Mouse (Mus musculus) hindbrain, embryonic 10.5 days (tissue): Measurements from ENCODE around the gene Nalcn. TPM values are rescaled to one million over a fixed set of nuclear protein-coding genes. Genes with fewer than 3 reads are reported as not detected.

ENCODE experiments used
- DNase-seq: peaks from one replicate; pipeline ENCODE4 v3.0.0-alpha.2; 2017; ENCODE audit warnings: low spot score
- H3K27ac ChIP-seq: fragments of 300-500 bp; sonication (generic); 2 replicates; pipeline ENCODE4 v1.5.1; 2016; ENCODE audit warnings: mild to moderate bottlenecking, moderate library complexity
- H3K27me3 ChIP-seq: fragments of 300-500 bp; sonication (generic); 2 replicates; pipeline ENCODE4 v1.6.1; 2016; ENCODE audit warnings: mild to moderate bottlenecking; ENCODE audit not compliant: poor library complexity, insufficient read depth, severe bottlenecking
- H3K36me3 ChIP-seq: fragments of 300-500 bp; sonication (generic); 2 replicates; pipeline ENCODE4 v1.6.1; 2016; ENCODE audit warnings: mild to moderate bottlenecking, moderate library complexity
- H3K4me1 ChIP-seq: fragments of 300-500 bp; sonication (generic); replicated peaks from 2 replicates; pipeline ENCODE4 v1.6.1; 2016; ENCODE audit warnings: mild to moderate bottlenecking
- H3K4me3 ChIP-seq: fragments of 300-500 bp; sonication (generic); 2 replicates; pipeline ENCODE4 v1.5.1; 2016; ENCODE audit warnings: mild to moderate bottlenecking, moderate library complexity
- H3K9me3 ChIP-seq: fragments of 300-500 bp; sonication (generic); 2 replicates; pipeline ENCODE4 v1.6.1; 2016; ENCODE audit warnings: mild to moderate bottlenecking, moderate library complexity
- WGBS: fragments of 180-500 bp; shearing (Covaris S2); methylation state at CpG from one replicate; pipeline ENCODE4 v1.1.7; 2016; 5-methylcytosine and 5-hydroxymethylcytosine counted together
- polyA plus RNA-seq: library from polyadenylated mRNA; unstranded; fragments of >200 nt; fragmentation: Nextera tagmentation; extraction: Ambion mirVana; gene quantifications from 2 replicates; pipeline ENCODE4 v1.2.1, GENCODE M21; 2016

Gene Nalcn
- polyA plus RNA-seq, 1 experiment from 2014 or later, result 1.4 TPM

DNA sequence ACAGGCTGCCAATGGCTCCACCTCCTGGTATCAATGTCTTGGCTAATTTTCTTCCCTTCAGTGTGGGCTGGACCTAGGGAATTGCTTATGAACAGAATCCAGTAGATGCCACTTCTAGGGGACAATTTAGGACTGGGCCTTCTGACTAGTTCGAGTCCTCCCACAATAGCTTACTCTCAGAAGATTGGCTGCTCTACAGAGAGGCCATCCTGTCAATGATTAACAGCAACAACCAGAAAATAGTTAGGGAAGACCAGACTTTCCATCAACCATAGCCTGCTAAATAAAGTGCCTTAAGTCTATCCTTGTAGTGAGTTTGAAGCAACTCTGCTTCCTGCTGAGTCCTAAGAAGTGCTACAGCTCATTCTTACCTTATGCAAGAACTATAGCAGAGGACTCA lies 386.2 kb downstream of the Nalcn start:
- Histone ChIP-seq H3K27me3 (no peaks in the 10 kb centered on the region), H3K4me1 (no peaks in the 10 kb centered on the region), H3K36me3 (no peaks in the 10 kb centered on the region), H3K4me3 (no peak overlapping the region), H3K9me3 (no peaks in the 10 kb centered on the region), H3K27ac (no peak overlapping the region)
- 73% methylated on average over 1 of the region's 1 CpGs for WGBS
- DNase-seq, result no peak

DNA sequence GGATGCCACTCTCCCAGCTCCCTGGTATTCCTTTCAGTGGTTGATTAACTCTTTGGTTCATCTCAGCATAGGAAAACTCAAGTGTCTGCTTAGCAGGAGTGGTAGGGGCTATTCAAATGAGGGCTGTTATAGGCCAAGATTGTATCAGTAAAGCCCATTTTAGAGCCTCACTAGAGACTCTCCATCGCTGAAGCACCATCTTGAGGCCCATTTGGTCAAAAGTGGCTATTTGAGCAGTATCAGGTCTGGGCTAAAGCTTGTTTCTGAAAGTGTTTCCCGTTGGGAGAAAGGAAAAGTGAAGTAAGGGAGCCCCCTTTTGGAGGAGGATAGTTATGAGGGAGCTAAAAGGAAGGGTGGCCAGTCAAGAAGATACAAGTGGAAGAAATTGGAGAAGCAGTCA lies 387.0 kb downstream of the Nalcn start:
- Histone ChIP-seq H3K4me3 (no peak overlapping the region), H3K27me3 (no peaks in the 10 kb centered on the region), H3K36me3 (no peaks in the 10 kb centered on the region), H3K4me1 (no peaks in the 10 kb centered on the region), H3K27ac (no peak overlapping the region), H3K9me3 (no peaks in the 10 kb centered on the region)
- DNase-seq, result no peak
- 13% methylated on average over 2 of the region's 2 CpGs for WGBS

DNA sequence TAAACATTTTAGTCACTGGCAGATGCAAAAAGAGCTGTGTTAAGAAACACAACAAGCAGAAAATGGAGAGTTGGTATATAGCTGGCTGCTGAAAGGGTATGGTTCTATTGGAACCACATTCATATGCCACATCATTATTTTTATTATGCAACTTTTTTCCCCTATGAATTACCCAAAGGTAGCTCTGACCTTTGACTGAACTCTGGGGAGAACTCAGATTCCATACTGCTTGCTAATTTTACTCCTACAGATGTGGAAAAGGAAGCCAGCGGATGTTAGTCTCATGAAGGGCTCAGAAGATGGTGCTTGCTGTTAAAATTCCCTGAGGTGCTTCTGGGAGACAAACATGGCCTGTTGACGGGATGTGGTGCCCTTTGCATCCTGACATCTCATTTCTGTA lies 389.9 kb downstream of the Nalcn start:
- H3K4me1 ChIP-seq, result no peaks in the 10 kb centered on the region
- H3K27ac ChIP-seq, result no peak overlapping the region
- no peaks in the 10 kb centered on the region for H3K27me3 ChIP-seq
- H3K4me3 ChIP-seq, result no peak overlapping the region
- H3K9me3 ChIP-seq, result no peaks in the 10 kb centered on the region
- no peak for DNase-seq
- WGBS, result 72% methylated on average over 2 of the region's 2 CpGs
- H3K36me3 ChIP-seq, result no peaks in the 10 kb centered on the region

DNA sequence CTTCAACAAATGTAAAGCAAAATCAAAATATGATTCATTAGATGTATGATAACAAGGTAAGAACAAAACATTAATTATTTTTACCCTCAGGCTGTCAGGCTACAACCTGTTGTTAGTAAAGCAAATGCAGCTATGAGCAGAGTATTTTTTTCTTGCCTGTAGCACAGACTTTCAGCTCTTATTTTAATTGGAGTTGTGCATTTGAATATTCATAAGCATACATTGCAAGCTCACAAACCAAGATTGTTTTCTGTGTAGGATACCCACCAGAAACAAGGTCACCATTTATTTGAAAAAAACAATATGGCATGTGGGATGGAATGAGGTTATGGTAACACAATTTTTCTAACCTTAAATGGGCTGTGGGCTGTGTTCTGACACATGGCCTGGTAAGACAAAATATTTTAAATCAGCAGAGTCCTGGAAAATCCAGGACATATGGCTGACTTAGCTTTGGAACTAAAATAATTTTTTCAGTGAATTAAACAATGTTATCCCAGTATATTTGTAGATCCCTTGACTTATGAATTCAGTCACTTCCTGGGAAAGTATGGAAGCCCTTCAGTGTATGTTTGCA lies 394.2 kb downstream of the Nalcn start:
- Histone ChIP-seq H3K4me3 (no peak overlapping the region), H3K27ac (no peak overlapping the region), H3K4me1 (no peaks in the 10 kb centered on the region), H3K36me3 (no peaks in the 10 kb centered on the region), H3K27me3 (no peaks in the 10 kb centered on the region), H3K9me3 (no peaks in the 10 kb centered on the region)
- DNase-seq, result no peak

Other genes with a start within 250 kb of the Nalcn start
- gene Itgbl1, start 32.8 kb upstream of the Nalcn start, polyA plus RNA-seq, result 0.22 and 0.46 TPM in 2 replicates